Mouse (Mus musculus): ENCODE measurements around the gene Cox15. TPM values are rescaled to one million over a fixed set of nuclear protein-coding genes. Genes with fewer than 3 reads are reported as not detected.

The Cox15 gene
- polyA plus RNA-seq, 2 experiments = 3.2 to 8.0 TPM

DNA sequence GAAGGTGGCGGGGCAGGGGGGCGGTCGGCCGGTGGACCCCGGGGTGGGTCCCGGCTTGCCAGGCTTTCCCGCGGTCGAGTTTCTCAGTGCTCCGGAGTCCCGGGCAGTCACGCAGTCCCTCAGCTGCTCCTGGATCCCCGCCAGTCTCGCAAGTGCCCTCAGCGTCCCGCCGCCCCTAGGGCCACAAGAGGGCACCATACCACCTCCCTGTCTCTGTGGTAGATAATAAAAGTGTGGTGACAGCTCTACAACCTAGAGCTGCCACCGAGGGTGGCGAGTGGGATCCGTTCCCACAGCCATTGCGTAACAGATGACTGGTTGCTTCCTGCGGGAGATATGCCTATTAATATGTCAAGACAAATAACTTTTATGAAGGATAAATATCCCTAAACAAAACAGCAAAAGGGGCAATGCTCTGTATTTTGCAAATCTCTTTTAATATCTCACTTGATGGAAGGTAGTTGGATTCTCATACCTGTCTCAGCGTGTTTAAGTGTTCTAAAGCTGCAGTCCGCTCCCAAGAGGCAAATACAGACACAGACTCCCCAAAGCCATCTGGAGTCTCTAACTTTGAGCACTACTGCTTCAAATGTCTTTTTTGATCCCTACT is 531 bp upstream of the Cox15 start:
- ATAC-seq (ENCODE audit: insufficient read depth) = peak; percentile 89
- H3K4me1 ChIP-seq (replicated peaks; ENCODE audit: control insufficient read depth in 2 of 2, insufficient read depth in 2 of 2, low read length in 1 of 2) = peaks cover 0 to 9% of the 10 kb centered on the region in 2 experiments; a peak in 2 of 4 replicates
- 2% methylated on average over 24 of the region's 24 CpGs for WGBS (ENCODE audit: insufficient replicate concordance)

DNA sequence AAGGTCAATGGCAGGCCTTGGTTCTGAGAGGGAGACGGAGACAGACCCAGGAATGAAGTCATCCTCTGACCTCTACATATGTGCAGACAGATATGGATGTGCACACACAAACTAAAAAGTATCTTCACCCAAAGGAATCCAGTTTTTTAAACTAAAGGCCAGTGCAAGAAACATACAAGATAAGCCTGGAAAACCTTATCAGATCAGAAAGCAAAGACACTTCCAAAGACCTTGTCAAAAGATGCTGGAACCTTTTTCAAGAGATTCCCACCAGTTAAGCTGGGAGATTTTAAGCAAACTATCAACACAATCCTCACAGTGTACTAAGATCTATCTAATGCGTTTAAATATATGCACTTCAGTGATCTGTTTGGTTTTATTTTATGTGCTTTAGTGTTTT is 2.8 kb downstream of the Cox15 start:
- 85% methylated on average over 2 of the region's 2 CpGs for WGBS (ENCODE audit: insufficient replicate concordance)
- TF ChIP-seq EP300 (IDR thresholded peaks at IDR 0.05; ENCODE audit: low read depth) = no peak
- TF ChIP-seq CTCF (IDR thresholded peaks at IDR 0.05; ENCODE audit: low read depth) = no peak
- Histone ChIP-seq H3K4me1 (replicated peaks; ENCODE audit: control insufficient read depth in 2 of 2, insufficient read depth in 2 of 2, low read length in 1 of 2) (peaks cover 0 to 9% of the 10 kb centered on the region in 2 experiments; a peak in 2 of 4 replicates), H3K9ac (replicated peaks) (no peak overlapping the region), H3K27ac (no peak overlapping the region), H3K36me3 (replicated peaks; ENCODE audit: control insufficient read depth, insufficient read depth, low read depth) (peaks cover 24% of the 10 kb centered on the region), H3K4me3 (ENCODE audit: insufficient read depth in 1 of 2, low read depth in 2 of 2, low read length in 2 of 2) (no peak overlapping the region), H3K4me2 (ENCODE audit: low read depth) (no peak overlapping the region), H3K27me3 (ENCODE audit: control insufficient read depth, insufficient read depth, low read length) (no peaks in the 10 kb centered on the region), H3K9me3 (ENCODE audit: control insufficient read depth, low read length) (no peaks in the 10 kb centered on the region)
- DNase-seq (ENCODE audit: low read depth in 3 of 3, low spot score in 3 of 3) (no peak), ATAC-seq (ENCODE audit: insufficient read depth) (no peak)

More for the DNA sequence above, 531 bp upstream of the Cox15 start:
- Histone ChIP-seq H3K4me2 (ENCODE audit: low read depth) (peak overlapping the region; percentile 64), H3K27ac (peak overlapping the region; percentile 54), H3K36me3 (replicated peaks; ENCODE audit: control insufficient read depth, insufficient read depth, low read depth) (peaks cover 7% of the 10 kb centered on the region), H3K27me3 (ENCODE audit: control insufficient read depth, insufficient read depth, low read length) (no peaks in the 10 kb centered on the region), H3K9ac (replicated peaks) (peak overlapping the region; percentile 82), H3K4me3 (ENCODE audit: insufficient read depth in 1 of 2, low read depth in 2 of 2, low read length in 2 of 2) (peak overlapping the region; percentile 68 to 78), H3K9me3 (ENCODE audit: control insufficient read depth, low read length) (no peaks in the 10 kb centered on the region)
- DNase-seq (ENCODE audit: low read depth in 3 of 3, low spot score in 3 of 3) = peak; percentile 67 to 76 (median 72)
- TF ChIP-seq EP300 (IDR thresholded peaks at IDR 0.05; ENCODE audit: low read depth) (no peak), CTCF (IDR thresholded peaks at IDR 0.05; ENCODE audit: low read depth) (peak; percentile 96)

DNA sequence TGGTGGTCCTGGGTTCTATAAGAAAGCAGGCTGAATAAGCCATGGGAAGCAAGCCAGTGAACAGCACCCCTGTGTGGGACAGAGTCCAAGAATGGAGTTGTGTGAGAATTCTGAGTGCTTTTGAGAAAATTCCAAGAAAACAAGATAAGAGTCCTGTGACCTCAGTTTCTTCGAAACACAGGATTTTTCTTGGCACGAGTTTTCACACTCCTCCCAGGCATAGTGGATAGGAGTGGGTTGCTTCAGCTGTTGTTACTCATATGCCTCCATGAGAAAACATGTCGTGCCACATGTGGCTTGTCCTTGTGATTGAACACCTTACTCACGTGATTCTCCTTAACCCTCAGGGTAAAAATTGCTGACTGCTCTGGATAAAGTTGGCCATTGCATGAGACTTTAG is 4.9 kb downstream of the Cox15 start:
- DNase-seq (ENCODE audit: low read depth in 3 of 3, low spot score in 3 of 3) = no peak
- no peak for ATAC-seq (ENCODE audit: insufficient read depth)

DNA sequence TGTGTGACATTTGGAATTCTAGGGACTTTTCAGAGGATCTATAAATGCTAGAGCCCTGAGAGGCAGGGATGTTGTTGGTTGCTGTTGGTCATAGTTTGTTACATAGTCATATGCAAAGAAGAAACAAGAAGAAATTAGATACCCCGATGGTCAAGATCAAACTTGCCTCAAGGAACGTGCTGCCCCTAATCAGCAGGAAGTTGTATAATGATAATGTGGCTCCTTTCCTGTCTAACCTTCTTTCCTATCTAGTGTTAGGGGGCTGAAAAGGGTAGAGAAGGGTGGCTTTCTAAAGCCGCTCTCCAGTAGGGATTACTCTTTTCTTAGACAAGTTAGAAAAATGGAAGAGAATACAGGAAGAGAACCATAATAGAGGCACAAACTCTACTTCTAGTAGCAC is 7.1 kb downstream of the Cox15 start:
- H3K36me3 ChIP-seq (replicated peaks; ENCODE audit: control insufficient read depth, insufficient read depth, low read depth) = peaks cover 45% of the 10 kb centered on the region

More for the DNA sequence above, 4.9 kb downstream of the Cox15 start:
- Histone ChIP-seq H3K27ac (no peak overlapping the region), H3K27me3 (ENCODE audit: control insufficient read depth, insufficient read depth, low read length) (no peaks in the 10 kb centered on the region), H3K4me3 (ENCODE audit: insufficient read depth in 1 of 2, low read depth in 2 of 2, low read length in 2 of 2) (no peak overlapping the region), H3K9ac (replicated peaks) (no peak overlapping the region), H3K4me1 (replicated peaks; ENCODE audit: control insufficient read depth in 2 of 2, insufficient read depth in 2 of 2, low read length in 1 of 2) (peaks cover 0 to 6% of the 10 kb centered on the region in 2 experiments; a peak in 2 of 4 replicates), H3K36me3 (replicated peaks; ENCODE audit: control insufficient read depth, insufficient read depth, low read depth) (peaks cover 33% of the 10 kb centered on the region), H3K9me3 (ENCODE audit: control insufficient read depth, low read length) (no peaks in the 10 kb centered on the region), H3K4me2 (ENCODE audit: low read depth) (no peak overlapping the region)
- 59% methylated on average over 4 of the region's 4 CpGs for WGBS (ENCODE audit: insufficient replicate concordance)
- TF ChIP-seq CTCF (IDR thresholded peaks at IDR 0.05; ENCODE audit: low read depth) (no peak), EP300 (IDR thresholded peaks at IDR 0.05; ENCODE audit: low read depth) (no peak)

DNA sequence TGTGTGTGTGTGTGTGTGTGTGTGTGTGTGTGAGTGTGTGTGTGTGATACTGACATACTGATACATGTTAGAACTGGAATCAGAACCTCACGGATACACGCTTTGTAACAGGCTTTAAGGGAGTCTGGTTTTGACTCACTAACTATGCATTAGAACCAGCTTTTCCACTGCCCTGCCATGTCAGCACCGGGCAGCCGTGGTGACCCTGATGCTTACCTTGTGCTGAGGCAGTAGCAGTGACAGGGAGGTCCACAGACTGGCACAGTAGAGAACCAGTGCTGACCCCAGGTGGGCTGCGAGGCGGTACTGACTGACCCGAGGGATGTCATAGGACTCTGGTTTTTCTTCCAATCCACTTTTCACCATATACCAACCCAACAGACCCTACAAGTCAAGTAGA is 9.4 kb downstream of the Cox15 start:
- TF ChIP-seq EP300 (IDR thresholded peaks at IDR 0.05; ENCODE audit: low read depth) (no peak), CTCF (IDR thresholded peaks at IDR 0.05; ENCODE audit: low read depth) (no peak)
- Histone ChIP-seq H3K4me1 (replicated peaks; ENCODE audit: control insufficient read depth in 2 of 2, insufficient read depth in 2 of 2, low read length in 1 of 2) (no peaks in the 10 kb centered on the region), H3K9ac (replicated peaks) (no peak overlapping the region), H3K4me3 (ENCODE audit: insufficient read depth in 1 of 2, low read depth in 2 of 2, low read length in 2 of 2) (no peak overlapping the region), H3K27ac (no peak overlapping the region), H3K36me3 (replicated peaks; ENCODE audit: control insufficient read depth, insufficient read depth, low read depth) (peaks cover 53% of the 10 kb centered on the region), H3K27me3 (ENCODE audit: control insufficient read depth, insufficient read depth, low read length) (no peaks in the 10 kb centered on the region), H3K9me3 (ENCODE audit: control insufficient read depth, low read length) (no peaks in the 10 kb centered on the region), H3K4me2 (ENCODE audit: low read depth) (no peak overlapping the region)
- DNase-seq (ENCODE audit: low read depth in 3 of 3, low spot score in 3 of 3) (no peak), ATAC-seq (ENCODE audit: insufficient read depth) (no peak)
- 78% methylated on average over 7 of the region's 7 CpGs for WGBS (ENCODE audit: insufficient replicate concordance)

More for the DNA sequence above, 7.1 kb downstream of the Cox15 start:
- TF ChIP-seq CTCF (IDR thresholded peaks at IDR 0.05; ENCODE audit: low read depth) = no peak
- TF ChIP-seq EP300 (IDR thresholded peaks at IDR 0.05; ENCODE audit: low read depth) = no peak
- H3K4me3 ChIP-seq (ENCODE audit: insufficient read depth in 1 of 2, low read depth in 2 of 2, low read length in 2 of 2) = no peak overlapping the region
- DNase-seq (ENCODE audit: low read depth in 3 of 3, low spot score in 3 of 3) = no peak
- H3K9me3 ChIP-seq (ENCODE audit: control insufficient read depth, low read length) = no peaks in the 10 kb centered on the region
- no peak overlapping the region for H3K9ac ChIP-seq (replicated peaks)
- ATAC-seq (ENCODE audit: insufficient read depth) = no peak
- no peak overlapping the region for H3K4me2 ChIP-seq (ENCODE audit: low read depth)
- no peaks in the 10 kb centered on the region for H3K4me1 ChIP-seq (replicated peaks; ENCODE audit: control insufficient read depth in 2 of 2, insufficient read depth in 2 of 2, low read length in 1 of 2)
- no peak overlapping the region for H3K27ac ChIP-seq
- H3K27me3 ChIP-seq (ENCODE audit: control insufficient read depth, insufficient read depth, low read length) = no peaks in the 10 kb centered on the region
- WGBS (ENCODE audit: insufficient replicate concordance) = 29% methylated on average over 3 of the region's 3 CpGs
